Mouse (Mus musculus): ENCODE results near the gene Ap4b1. TPM values are rescaled to one million over a fixed set of nuclear protein-coding genes. Genes with fewer than 3 reads are reported as not detected.

The Ap4b1 gene
- polyA plus RNA-seq, 1 experiment from 2014 or later = 23.4 TPM

DNA sequence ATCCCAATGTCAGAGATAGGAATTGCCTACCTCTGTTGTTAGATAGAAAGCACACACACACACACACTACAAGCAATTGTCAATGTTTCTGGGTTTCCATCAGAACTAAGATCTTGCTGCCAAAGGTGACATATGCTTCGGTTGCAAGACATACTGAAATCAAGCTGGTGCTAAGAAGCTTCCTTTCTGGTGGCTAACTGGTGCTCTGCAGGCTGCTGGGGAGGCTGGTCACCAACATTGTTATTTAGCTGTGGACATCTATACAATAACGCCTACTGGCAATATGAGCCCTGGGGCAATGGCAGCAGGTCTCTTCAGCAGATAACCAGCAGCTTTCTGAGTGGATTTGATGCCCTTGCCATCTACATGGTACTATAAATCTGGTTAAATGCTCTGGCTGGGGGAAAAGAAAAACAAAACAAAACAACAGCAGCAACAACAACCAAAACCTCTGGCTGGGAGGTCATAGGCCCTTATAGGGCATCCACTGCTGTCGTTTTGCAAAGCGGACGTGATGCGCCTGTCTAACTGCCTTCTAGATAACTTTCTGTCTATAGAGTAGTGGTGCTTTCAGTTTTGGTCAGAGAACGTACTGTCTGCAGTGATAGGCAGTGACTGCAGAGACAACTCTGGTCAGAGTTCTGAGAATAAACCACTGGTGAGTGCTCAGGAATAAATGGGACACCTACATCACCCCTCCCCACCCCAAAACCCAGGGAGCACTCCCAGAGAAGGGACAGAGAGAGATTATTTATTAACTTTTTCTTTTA is 47.9 kb downstream of the Ap4b1 start:
- no peak for ATAC-seq (ENCODE audit: insufficient number of reproducible peaks, low FRiP score, low TSS enrichment, low read depth)
- Histone ChIP-seq H3K9ac (no peak overlapping the region), H3K4me3 (replicated peaks) (no peak overlapping the region), H3K27ac (replicated peaks) (no peak overlapping the region), H3K36me3 (no peaks in the 10 kb centered on the region), H3K9me3 (replicated peaks) (no peaks in the 10 kb centered on the region), H3K4me1 (no peaks in the 10 kb centered on the region), H3K27me3 (no peaks in the 10 kb centered on the region), H3K4me2 (replicated peaks) (no peak overlapping the region)
- WGBS = 86% methylated on average over 7 of the region's 7 CpGs

DNA sequence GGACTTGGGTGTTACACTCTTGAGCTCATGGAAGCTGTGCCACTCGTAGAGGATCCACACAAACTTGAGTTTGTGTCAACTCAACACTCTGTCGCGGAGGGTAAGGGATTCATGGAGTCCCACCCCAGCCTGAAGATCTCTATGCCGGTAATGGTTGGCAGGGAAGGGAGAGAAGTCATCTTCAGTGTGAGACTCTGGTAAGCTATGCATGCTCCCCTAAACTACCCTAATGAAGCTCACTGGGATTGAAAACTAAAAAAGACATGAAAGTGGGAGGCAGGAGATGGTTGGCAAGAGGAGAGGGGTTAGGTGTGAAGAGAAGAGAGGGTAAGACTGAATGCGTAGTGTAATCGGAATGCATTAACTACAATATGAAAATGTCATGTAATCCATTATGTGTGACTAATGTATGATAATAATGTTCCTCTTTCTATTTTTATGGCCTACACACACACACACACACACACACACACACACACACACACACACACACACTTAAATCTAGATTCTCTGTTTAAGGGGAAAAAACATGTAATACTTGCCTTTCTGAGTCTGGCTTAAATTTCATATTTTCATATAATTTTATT is 48.8 kb downstream of the Ap4b1 start:
- H3K27me3 ChIP-seq = no peaks in the 10 kb centered on the region
- no peak overlapping the region for H3K9ac ChIP-seq
- H3K4me1 ChIP-seq = no peaks in the 10 kb centered on the region
- H3K4me2 ChIP-seq (replicated peaks) = no peak overlapping the region
- 82% methylated on average over 6 of the region's 6 CpGs for WGBS
- no peak for ATAC-seq (ENCODE audit: insufficient number of reproducible peaks, low FRiP score, low TSS enrichment, low read depth)
- no peaks in the 10 kb centered on the region for H3K9me3 ChIP-seq (replicated peaks)
- no peak overlapping the region for H3K27ac ChIP-seq (replicated peaks)
- H3K36me3 ChIP-seq = no peaks in the 10 kb centered on the region
- no peak overlapping the region for H3K4me3 ChIP-seq (replicated peaks)

DNA sequence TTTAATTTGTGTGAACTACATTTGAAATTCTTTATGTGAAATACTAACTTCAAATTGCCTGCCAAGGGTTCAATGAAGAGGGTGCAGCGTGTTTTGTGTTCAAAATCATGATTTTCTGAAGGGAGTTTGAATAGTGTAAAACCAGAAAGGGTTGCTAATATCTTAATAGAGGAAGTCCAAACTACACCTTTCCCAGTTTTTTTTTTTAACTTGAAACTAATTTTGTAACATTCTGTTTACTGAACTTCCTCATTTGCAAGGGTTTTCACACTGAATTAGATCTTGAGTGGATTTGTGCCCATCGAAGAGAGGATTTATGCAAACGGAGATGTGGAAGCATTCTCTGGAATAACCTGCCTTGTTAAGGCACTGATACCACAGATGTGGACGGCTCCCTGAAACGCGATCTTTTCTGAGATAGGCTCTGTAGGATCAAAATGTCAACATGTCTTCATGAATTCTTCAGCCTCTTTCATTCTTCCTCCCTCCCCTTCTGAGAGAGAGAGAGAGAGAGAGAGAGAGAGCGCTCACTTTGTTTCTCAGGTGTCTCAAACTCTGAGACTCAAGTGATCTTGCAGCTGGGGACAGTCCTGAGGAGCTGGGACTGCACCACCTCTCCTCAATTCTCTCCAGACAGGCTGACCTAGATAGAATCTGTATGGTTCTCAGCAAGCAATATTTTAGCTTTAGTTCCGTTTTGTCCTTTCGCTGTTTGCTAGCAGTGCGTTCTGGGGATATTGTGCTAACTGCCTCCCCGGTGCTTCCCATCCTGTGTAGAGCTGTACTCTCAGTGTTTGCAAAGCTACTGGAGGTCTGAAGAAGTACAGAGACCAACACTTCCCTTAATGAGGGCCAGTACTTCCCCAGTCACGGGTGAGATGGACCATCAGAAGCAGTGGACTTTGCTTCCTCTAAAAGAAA is 49.8 kb downstream of the Ap4b1 start, which contains the start of gene Ptpn22:
Gene Ptpn22, plus strand, starts transcription at position 915 of the 921 bp plus-strand sequence.
- no peaks in the 10 kb centered on the region for H3K4me1 ChIP-seq
- no peaks in the 10 kb centered on the region for H3K9me3 ChIP-seq (replicated peaks)
- H3K27ac ChIP-seq (replicated peaks) = no peak within 1 kb of the TSS
- 67% methylated on average over 12 of the region's 12 CpGs for WGBS
- H3K27me3 ChIP-seq = no peaks in the 10 kb centered on the region
- no peak within 1 kb of the TSS for H3K4me2 ChIP-seq (replicated peaks)
- no peaks in the 10 kb centered on the region for H3K36me3 ChIP-seq
- H3K9ac ChIP-seq = no peak within 1 kb of the TSS
- H3K4me3 ChIP-seq (replicated peaks) = no peak within 1 kb of the TSS
- no peak for ATAC-seq (ENCODE audit: insufficient number of reproducible peaks, low FRiP score, low TSS enrichment, low read depth)

DNA sequence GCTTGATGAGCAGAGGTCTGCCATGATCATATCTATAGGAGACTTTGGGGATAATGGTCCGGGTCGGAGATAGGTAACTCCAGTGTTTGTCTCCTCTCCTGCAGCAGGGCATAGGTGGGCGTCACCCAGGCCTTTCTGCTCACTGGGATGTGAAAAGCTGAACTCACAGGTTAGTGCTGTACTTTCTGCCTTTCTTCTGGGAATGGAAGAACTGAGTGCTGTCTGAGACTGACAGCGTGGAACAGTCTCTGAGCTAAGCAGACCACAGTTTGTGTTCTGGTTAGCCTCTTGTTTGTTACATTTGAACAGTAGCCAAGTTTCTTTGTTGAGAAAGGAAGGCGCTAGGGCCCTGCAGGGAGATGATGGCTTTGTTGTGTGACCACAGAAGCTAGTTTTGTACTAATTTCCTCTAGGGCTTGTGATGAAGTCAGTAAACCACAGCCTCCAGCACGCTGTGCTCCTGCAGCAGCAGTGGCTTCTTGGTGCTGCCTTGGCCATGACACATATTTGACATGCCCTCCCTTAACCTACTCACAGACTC is 50.6 kb downstream of the Ap4b1 start:
- Histone ChIP-seq H3K4me2 (replicated peaks) (no peak overlapping the region), H3K4me1 (no peaks in the 10 kb centered on the region), H3K4me3 (replicated peaks) (no peak overlapping the region), H3K36me3 (no peaks in the 10 kb centered on the region), H3K27me3 (no peaks in the 10 kb centered on the region), H3K9me3 (replicated peaks) (no peaks in the 10 kb centered on the region), H3K9ac (no peak overlapping the region), H3K27ac (replicated peaks) (no peak overlapping the region)
- no peak; the same call in 1 of the 2 replicates for ATAC-seq (ENCODE audit: insufficient number of reproducible peaks, low FRiP score, low TSS enrichment, low read depth)
- WGBS = 61% methylated on average over 6 of the region's 6 CpGs

DNA sequence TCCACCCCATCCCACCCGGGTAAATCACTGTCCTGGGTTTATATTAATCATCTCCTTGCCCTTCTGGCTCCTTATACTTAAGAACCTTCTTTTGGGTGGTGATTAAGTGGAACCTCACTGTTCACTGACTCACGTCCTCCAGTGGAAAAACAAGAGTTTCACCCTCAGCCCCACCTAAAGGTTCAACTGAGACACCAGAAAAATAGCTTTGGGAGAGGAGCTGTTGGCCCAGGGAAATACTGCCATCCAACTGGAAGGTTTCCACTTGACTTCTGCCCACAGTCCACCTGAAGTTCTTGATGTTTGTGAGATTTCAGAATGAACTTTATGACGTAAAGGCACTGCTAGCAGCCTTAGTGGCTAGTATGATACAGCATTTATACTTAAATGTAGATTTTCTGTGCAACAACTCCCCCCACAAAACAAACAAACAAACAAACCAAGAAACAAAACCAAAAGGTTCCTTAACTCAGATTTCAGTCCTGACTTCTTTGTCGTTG is 53.5 kb downstream of the Ap4b1 start:
- no peak overlapping the region for H3K4me3 ChIP-seq (replicated peaks)
- no peaks in the 10 kb centered on the region for H3K9me3 ChIP-seq (replicated peaks)
- no peak overlapping the region for H3K9ac ChIP-seq
- H3K27me3 ChIP-seq = no peaks in the 10 kb centered on the region
- no peak for ATAC-seq (ENCODE audit: insufficient number of reproducible peaks, low FRiP score, low TSS enrichment, low read depth)
- no peak overlapping the region for H3K27ac ChIP-seq (replicated peaks)
- H3K4me1 ChIP-seq = no peaks in the 10 kb centered on the region
- no peaks in the 10 kb centered on the region for H3K36me3 ChIP-seq
- H3K4me2 ChIP-seq (replicated peaks) = no peak overlapping the region
- 67% methylated on average over 4 of the region's 4 CpGs for WGBS

DNA sequence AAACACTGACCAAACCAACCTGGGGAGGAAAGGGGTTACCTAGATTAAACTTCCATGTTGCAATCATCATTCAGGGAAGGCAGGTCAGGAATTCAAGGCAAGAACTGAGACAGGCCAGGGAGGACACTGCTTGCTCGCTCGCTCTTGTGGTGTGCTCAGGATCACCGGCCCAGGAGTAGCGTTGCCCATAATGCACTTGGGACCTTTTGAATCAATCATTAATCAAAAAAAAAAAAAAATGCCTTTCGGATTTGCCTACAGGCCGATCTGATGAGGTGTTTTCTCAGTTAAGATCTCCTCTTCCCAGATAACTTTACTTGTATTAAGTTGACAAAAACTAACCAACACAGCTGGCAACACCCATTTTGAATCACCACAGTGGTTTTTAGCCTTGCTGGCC is 54.9 kb downstream of the Ap4b1 start:
- H3K36me3 ChIP-seq = no peaks in the 10 kb centered on the region
- no peaks in the 10 kb centered on the region for H3K9me3 ChIP-seq (replicated peaks)
- no peak overlapping the region for H3K27ac ChIP-seq (replicated peaks)
- H3K4me2 ChIP-seq (replicated peaks) = no peak overlapping the region
- no peak overlapping the region for H3K4me3 ChIP-seq (replicated peaks)
- H3K4me1 ChIP-seq = no peaks in the 10 kb centered on the region
- WGBS = 86% methylated on average over 6 of the region's 6 CpGs
- ATAC-seq (ENCODE audit: insufficient number of reproducible peaks, low FRiP score, low TSS enrichment, low read depth) = no peak
- H3K27me3 ChIP-seq = no peaks in the 10 kb centered on the region
- H3K9ac ChIP-seq = no peak overlapping the region

DNA sequence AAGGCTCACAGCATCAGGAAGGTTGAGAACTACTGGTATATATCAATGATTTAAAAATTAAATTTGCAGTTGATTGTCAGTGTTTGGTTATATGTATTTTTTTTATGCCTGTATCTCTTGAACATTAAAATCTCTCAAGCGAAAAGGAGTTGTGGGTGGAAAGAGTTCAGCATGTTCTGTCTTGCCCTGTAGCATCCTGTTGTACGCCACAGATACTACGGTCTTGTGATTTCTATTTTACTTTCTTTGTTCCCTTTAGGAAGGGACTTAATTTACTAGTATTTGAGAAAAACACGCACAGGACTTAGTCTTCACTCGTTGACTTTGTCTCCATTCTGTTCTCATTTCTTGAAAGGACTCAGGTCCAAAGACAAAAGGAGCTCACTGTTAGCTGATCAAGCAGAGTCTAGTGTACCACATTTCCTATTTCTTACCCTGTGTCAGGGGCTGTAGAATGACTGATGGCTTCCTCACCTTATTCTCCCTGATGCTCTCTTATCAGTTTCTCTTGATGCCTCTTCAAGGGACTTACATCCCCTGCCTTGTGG is 58.2 kb downstream of the Ap4b1 start:
- Histone ChIP-seq H3K27ac (replicated peaks) (no peak overlapping the region), H3K27me3 (no peaks in the 10 kb centered on the region), H3K36me3 (no peaks in the 10 kb centered on the region), H3K4me2 (replicated peaks) (no peak overlapping the region), H3K9ac (no peak overlapping the region), H3K9me3 (replicated peaks) (no peaks in the 10 kb centered on the region), H3K4me3 (replicated peaks) (no peak overlapping the region), H3K4me1 (no peaks in the 10 kb centered on the region)
- 78% methylated on average over 5 of the region's 5 CpGs for WGBS
- ATAC-seq (ENCODE audit: insufficient number of reproducible peaks, low FRiP score, low TSS enrichment, low read depth) = no peak

DNA sequence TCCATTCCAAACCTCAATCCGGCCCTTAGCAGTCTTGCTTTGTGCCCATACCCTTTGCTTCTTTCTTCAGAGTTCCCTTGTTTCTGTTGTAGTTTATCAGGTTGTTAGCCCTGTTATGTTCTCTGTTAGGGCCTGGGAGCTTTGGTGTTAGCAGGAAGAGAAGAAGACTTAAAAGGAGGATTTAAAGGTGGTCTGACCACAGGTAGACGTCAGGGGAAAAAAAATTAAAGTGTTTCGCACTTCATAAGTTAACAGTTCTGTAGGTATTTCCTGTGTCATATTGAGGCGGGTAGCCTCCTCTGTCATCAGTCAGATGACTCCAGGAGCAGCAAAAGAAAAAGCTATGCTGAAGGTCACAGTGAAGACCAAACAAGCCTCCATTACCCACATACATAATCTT is 58.7 kb downstream of the Ap4b1 start:
- H3K9me3 ChIP-seq (replicated peaks) = no peaks in the 10 kb centered on the region
- ATAC-seq (ENCODE audit: insufficient number of reproducible peaks, low FRiP score, low TSS enrichment, low read depth) = no peak
- no peaks in the 10 kb centered on the region for H3K27me3 ChIP-seq
- H3K27ac ChIP-seq (replicated peaks) = no peak overlapping the region
- H3K4me1 ChIP-seq = no peaks in the 10 kb centered on the region
- H3K4me2 ChIP-seq (replicated peaks) = no peak overlapping the region
- 75% methylated on average over 4 of the region's 4 CpGs for WGBS
- no peak overlapping the region for H3K9ac ChIP-seq
- H3K4me3 ChIP-seq (replicated peaks) = no peak overlapping the region
- no peaks in the 10 kb centered on the region for H3K36me3 ChIP-seq

Other genes starting within 250 kb of the Ap4b1 start
- gene Syt6, start 234.3 kb upstream of the Ap4b1 start, polyA plus RNA-seq (2015; fragmentation: Nextera tagmentation; extraction: Ambion mirVana) = 1.2 and 1.3 TPM in 2 replicates
- gene Atg4a-ps, start 163.5 kb upstream of the Ap4b1 start, polyA plus RNA-seq (2015; fragmentation: Nextera tagmentation; extraction: Ambion mirVana) = 0.13 and 0.28 TPM in 2 replicates
- 70.8 and 79.0 TPM in 2 replicates for gene Olfml3, start 71.5 kb upstream of the Ap4b1 start, polyA plus RNA-seq (2015; fragmentation: Nextera tagmentation; extraction: Ambion mirVana)
- gene Gm10964, start 70.2 kb upstream of the Ap4b1 start, polyA plus RNA-seq (2015; fragmentation: Nextera tagmentation; extraction: Ambion mirVana) = not detected in 2 replicates
- gene Hipk1, start 18.0 kb upstream of the Ap4b1 start, polyA plus RNA-seq (2015; fragmentation: Nextera tagmentation; extraction: Ambion mirVana) = 12.4 TPM in 2 replicates
- 26.8 and 27.3 TPM in 2 replicates for gene Dclre1b, start 76 bp upstream of the Ap4b1 start, polyA plus RNA-seq (2015; fragmentation: Nextera tagmentation; extraction: Ambion mirVana)
- 0.84 and 1.1 TPM in 2 replicates for gene Gm43064, start 53 bp downstream of the Ap4b1 start, polyA plus RNA-seq (2015; fragmentation: Nextera tagmentation; extraction: Ambion mirVana)
- 0.18 TPM in 1 of 2 replicates, not detected in the other for gene Bcl2l15, start 23.1 kb downstream of the Ap4b1 start, polyA plus RNA-seq (2015; fragmentation: Nextera tagmentation; extraction: Ambion mirVana)
- 1.3 and 1.8 TPM in 2 replicates for gene Ptpn22, start 50.3 kb downstream of the Ap4b1 start, polyA plus RNA-seq (2015; fragmentation: Nextera tagmentation; extraction: Ambion mirVana)
- 11.6 and 12.3 TPM in 2 replicates for gene Rsbn1, start 104.6 kb downstream of the Ap4b1 start, polyA plus RNA-seq (2015; fragmentation: Nextera tagmentation; extraction: Ambion mirVana)
- gene Phtf1, start 158.6 kb downstream of the Ap4b1 start, polyA plus RNA-seq (2015; fragmentation: Nextera tagmentation; extraction: Ambion mirVana) = 36.0 and 37.5 TPM in 2 replicates

All from embryonic facial prominence, embryonic 15.5 days (tissue).